Mouse (Mus musculus) T-helper 2 cell (primary cell): ENCODE results near the gene Olfr401.
"Not testable (repeated sequence)": the region's sequence is repeated elsewhere in the genome, so short reads cannot be mapped to it uniquely, and the experiment has no call there.

ENCODE experiments used
- in situ Hi-C: fragments of 300-600 bp; cut with MboI, MseI; formaldehyde crosslinking; loops from one replicate; pipeline ENCODE4 v1.15.1; 2025; ENCODE audit warnings: high pct_unique_total_duplicates

The Olfr401 gene

GRCm38 (mm10) chr11:74113412-74113811 is at the start of gene Olfr401:
Olfr401 (plus strand) TSS chr11:74113712.
- in situ Hi-C loops = no loop called here

DNA sequence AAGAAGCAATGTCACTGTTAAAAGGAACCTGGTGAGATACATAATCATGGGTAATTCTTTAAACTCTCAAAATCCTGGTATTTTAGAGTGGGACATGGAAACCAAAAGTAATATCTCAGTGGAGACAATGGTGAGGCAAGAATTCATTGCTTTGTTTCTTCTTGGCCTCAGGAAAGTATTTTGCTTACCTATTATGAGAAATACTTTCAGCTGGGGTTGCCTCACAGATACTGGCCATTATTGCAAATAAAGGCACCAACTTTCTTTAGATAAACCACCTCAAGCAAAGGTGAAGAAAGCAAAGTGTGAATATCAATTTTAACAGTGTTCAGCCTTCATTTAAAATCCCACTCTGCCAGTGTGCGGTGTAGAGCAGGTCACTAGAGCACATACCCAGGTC is 43.9 kb upstream of the Olfr401 start, which contains the start of gene Zfp616:
Gene Zfp616, plus strand, starts transcription at position 301 of the 400 bp plus-strand sequence.
- in situ Hi-C loops = no loop called here

DNA sequence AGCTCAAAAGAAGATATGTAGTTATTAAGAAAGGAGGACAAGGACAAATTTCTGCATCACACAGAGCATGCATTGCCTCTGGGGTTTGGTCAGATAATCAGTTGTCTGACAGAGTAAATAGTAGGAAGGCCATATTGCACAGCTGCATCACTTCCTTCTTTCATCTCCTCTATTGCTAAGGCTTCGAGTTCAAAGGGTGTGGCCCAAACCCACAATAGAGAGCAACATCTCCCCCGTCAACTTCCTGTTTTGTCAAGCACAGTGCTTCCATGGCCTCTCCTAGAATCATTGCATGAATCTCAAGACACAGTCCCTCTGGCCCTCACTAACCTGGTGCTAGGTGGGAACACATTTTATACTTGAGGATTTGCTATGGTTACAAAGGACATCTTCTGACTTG is 12.8 kb upstream of the Olfr401 start:
- in situ Hi-C loops = no loop called here

- in situ Hi-C loops = no loop called here
These were observed 12.0 kb upstream of the Olfr401 start for GRCm38 (mm10) chr11:74101507-74101906.

GRCm38 (mm10) chr11:74105066-74105465 is 8.4 kb upstream of the Olfr401 start:
- in situ Hi-C loops = no loop called here

DNA sequence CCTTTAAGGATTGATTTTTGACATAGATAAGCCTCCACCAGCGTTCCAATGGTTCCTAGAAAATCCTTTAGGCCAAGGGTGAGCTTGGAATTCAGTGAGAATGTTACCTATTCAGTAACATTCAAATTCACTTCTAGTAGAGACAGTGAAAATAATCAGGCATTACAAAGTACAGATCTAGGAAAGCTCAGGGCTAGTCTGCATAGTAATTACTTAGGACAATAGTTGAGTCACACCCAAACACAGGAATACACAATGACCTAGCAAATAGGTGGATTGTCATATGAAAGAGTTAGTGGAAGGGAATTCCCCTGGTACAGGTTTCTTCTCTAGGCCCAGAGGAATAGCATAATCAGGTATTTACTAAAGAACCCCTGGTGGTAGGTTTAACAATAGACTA is 26.5 kb downstream of the Olfr401 start:
- in situ Hi-C loops = not testable (repeated sequence)

GRCm38 (mm10) chr11:74145866-74146265 is 32.4 kb downstream of the Olfr401 start:
- in situ Hi-C loops = no loop called here

DNA sequence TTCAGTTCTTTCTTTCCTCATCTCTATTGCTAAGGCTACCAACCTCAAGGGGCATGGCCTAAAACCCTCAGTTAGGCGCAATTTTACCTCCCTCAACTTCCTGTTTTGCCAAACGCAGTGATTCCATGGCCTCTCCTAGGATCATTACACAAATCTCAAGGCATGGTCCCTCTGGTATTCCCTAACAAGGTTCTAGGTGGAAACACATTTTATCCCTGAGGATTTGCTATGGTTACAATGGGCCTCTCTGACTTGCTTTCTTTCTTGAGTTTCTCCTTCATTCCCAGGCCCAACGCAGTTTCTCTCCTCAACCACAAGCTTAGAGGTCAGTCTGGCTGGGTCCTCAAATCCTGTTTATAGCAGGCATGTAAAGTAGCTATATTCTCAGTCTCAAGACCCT is 39.7 kb downstream of the Olfr401 start, which contains the start of gene Olfr402:
Gene Olfr402, plus strand, starts transcription at position 301 of the 400 bp plus-strand sequence.
- in situ Hi-C loops = no loop called here

DNA sequence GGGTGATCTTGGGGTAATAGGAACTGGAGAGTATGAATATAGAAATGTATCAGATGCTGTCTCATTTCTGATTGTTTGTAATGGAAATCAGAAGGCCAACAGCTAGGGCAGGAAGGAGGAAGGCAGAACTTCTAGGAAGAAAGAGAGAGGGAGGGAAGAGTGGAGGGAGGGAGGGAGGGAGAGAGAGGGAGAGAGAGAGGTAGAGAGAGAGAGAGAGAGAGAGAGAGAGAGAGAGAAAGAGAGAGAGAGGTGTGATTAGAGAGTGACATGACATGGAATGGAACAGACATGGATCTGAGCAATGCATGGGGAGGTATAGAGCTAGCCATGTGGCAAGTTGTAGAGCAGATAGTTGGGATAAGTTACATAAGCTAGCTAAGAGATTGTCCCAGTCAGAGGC is 55.3 kb downstream of the Olfr401 start:
- in situ Hi-C loops = no loop called here
